Mouse (Mus musculus) forebrain, embryonic 11.5 days (tissue): ENCODE results near the gene Apoc2. TPM values are rescaled to one million over a fixed set of nuclear protein-coding genes. Genes with fewer than 3 reads are reported as not detected.

ENCODE experiments used
- ATAC-seq: fragments of 200-750 bp; cut with Nextera tagmentation; replicated peaks from 2 replicates; pipeline ENCODE4 v1.8.0; 2017; ENCODE audit warnings: moderate TSS enrichment; ENCODE audit not compliant: low FRiP score
- DNase-seq: peaks from one replicate; pipeline ENCODE4 v3.0.0-alpha.2; 2017; ENCODE audit warnings: low spot score
- H3K27ac ChIP-seq: fragments of 300-500 bp; sonication (generic); 2 replicates; pipeline ENCODE4 v1.5.1; 2014; ENCODE audit warnings: low read depth, low read length
- H3K27me3 ChIP-seq: fragments of 300-500 bp; sonication (generic); 2 replicates; pipeline ENCODE4 v1.6.1; 2014; ENCODE audit warnings: mild to moderate bottlenecking, low read length, mixed read lengths; ENCODE audit not compliant: control insufficient read depth, insufficient read depth
- H3K36me3 ChIP-seq: fragments of 300-500 bp; sonication (generic); 2 replicates; pipeline ENCODE4 v1.6.1; 2014; ENCODE audit warnings: mild to moderate bottlenecking, low read length, moderate library complexity, mixed read lengths; ENCODE audit not compliant: control insufficient read depth, insufficient read depth
- H3K4me1 ChIP-seq: fragments of 300-500 bp; sonication (generic); replicated peaks from 2 replicates; pipeline ENCODE4 v1.6.1; 2014; ENCODE audit warnings: low read length, mixed read lengths; ENCODE audit not compliant: control insufficient read depth, insufficient read depth
- H3K4me2 ChIP-seq: fragments of 300-500 bp; sonication (generic); 2 replicates; pipeline ENCODE4 v1.6.1; 2014; ENCODE audit warnings: low read depth, mild to moderate bottlenecking, low read length, moderate library complexity, mixed read lengths; ENCODE audit not compliant: severe bottlenecking
- H3K4me3 ChIP-seq: fragments of 300-500 bp; sonication (generic); 2 replicates; pipeline ENCODE4 v1.5.1; 2014; ENCODE audit warnings: low read depth, low read length
- H3K9ac ChIP-seq: fragments of 300-500 bp; sonication (generic); 2 replicates; pipeline ENCODE4 v1.6.1; 2014; ENCODE audit warnings: low read length
- H3K9me3 ChIP-seq: fragments of 300-500 bp; sonication (generic); 2 replicates; pipeline ENCODE4 v1.6.1; 2016; ENCODE audit warnings: low read length, mixed read lengths; ENCODE audit not compliant: control insufficient read depth
- WGBS: fragments of 180-500 bp; shearing (Covaris S2); extraction: QIAGEN DNeasy Blood & Tissue Kit; methylation state at CpG from one replicate; pipeline ENCODE4 v1.1.7; 2014; 5-methylcytosine and 5-hydroxymethylcytosine counted together
- polyA plus RNA-seq: library from polyadenylated mRNA; unstranded; fragments of >200 nt; fragmentation: Nextera tagmentation; extraction: Ambion mirVana; gene quantifications from 2 replicates; pipeline ENCODE4 v1.2.1, GENCODE M21; 2014

The Apoc2 gene
- polyA plus RNA-seq, 1 experiment from 2014 or later, result not detected

- Histone ChIP-seq H3K9ac (no peak overlapping the region), H3K9me3 (no peaks in the 10 kb centered on the region), H3K36me3 (no peaks in the 10 kb centered on the region), H3K27ac (no peak overlapping the region), H3K4me2 (no peak overlapping the region), H3K4me3 (no peak overlapping the region), H3K27me3 (no peaks in the 10 kb centered on the region), H3K4me1 (no peaks in the 10 kb centered on the region)
- WGBS, result 93% methylated on average over 3 of the region's 3 CpGs
- ATAC-seq (no peak), DNase-seq (no peak)
Measured at GRCm38 (mm10) chr7:19678901-19679300, 1.2 kb upstream of the Apoc2 start.

- H3K4me2 ChIP-seq, result no peak overlapping the region
- no peaks in the 10 kb centered on the region for H3K36me3 ChIP-seq
- H3K27ac ChIP-seq, result no peak overlapping the region
- no peak overlapping the region for H3K9ac ChIP-seq
- H3K4me1 ChIP-seq, result no peaks in the 10 kb centered on the region
- no peak for ATAC-seq
- WGBS, result 74% methylated on average over 1 of the region's 1 CpGs
- no peak for DNase-seq
- no peak overlapping the region for H3K4me3 ChIP-seq
- no peaks in the 10 kb centered on the region for H3K9me3 ChIP-seq
- no peaks in the 10 kb centered on the region for H3K27me3 ChIP-seq
Measured at GRCm38 (mm10) chr7:19676662-19677061, 1.1 kb downstream of the Apoc2 start.

DNA sequence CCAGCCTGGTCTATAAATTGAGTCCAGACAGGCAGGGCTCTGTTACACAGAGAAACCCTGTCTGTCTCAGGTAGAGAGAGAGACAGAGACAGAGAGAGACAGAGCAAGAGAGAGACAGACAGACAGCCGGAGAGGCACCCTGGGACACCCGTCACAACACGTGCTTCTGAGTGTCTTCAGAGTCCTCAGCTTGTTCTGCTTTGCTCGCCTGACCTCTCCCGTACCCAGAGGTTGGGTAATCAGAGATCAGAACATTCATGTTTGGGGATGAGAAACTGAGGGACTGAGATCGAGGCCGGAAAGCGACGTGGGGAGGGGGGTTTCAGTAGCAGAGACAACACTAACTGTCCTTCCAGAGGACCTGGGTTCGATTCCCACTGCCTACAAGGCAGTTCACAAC is 1.9 kb downstream of the Apoc2 start:
- Histone ChIP-seq H3K4me1 (no peaks in the 10 kb centered on the region), H3K36me3 (no peaks in the 10 kb centered on the region), H3K27ac (no peak overlapping the region), H3K9ac (no peak overlapping the region), H3K4me3 (no peak overlapping the region), H3K4me2 (no peak overlapping the region), H3K27me3 (no peaks in the 10 kb centered on the region), H3K9me3 (no peaks in the 10 kb centered on the region)
- DNase-seq, result no peak
- 87% methylated on average over 10 of the region's 10 CpGs for WGBS
- ATAC-seq, result no peak

DNA sequence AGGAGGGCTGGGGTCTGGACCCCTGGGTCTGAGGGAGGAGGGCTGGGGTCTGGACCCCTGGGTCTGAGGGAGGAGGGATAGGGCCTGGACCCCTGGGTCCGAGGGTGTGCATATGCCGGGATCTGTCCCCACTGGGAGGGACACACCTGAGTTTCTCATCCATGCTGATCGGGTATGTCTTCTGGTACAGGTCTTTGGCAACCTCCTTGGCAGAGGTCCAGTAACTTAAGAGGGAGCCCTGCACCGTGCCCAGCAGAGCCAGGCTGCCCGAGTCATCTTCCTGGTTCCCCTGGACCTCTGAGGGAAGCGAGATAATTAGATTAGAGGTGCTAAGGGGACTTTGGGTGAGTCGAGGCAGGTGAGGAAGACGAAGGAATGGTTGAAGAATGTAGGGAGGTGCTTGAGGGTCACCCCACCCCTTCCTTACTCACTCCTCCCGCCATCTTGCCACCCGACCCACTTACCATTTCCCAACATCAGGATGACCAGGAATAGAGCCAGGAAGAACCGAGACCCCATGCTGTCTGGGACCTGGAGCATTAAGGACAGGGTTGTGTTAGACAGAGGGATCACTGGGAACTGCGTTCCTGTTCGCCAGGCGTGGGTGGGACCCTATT is 4.5 kb downstream of the Apoc2 start:
- ATAC-seq (no peak), DNase-seq (no peak)
- no peak overlapping the region for H3K27ac ChIP-seq
- H3K4me2 ChIP-seq, result no peak overlapping the region
- no peak overlapping the region for H3K4me3 ChIP-seq
- no peaks in the 10 kb centered on the region for H3K9me3 ChIP-seq
- WGBS, result 70% methylated on average over 14 of the region's 14 CpGs
- no peaks in the 10 kb centered on the region for H3K4me1 ChIP-seq
- no peaks in the 10 kb centered on the region for H3K36me3 ChIP-seq
- H3K9ac ChIP-seq, result no peak overlapping the region
- no peaks in the 10 kb centered on the region for H3K27me3 ChIP-seq

DNA sequence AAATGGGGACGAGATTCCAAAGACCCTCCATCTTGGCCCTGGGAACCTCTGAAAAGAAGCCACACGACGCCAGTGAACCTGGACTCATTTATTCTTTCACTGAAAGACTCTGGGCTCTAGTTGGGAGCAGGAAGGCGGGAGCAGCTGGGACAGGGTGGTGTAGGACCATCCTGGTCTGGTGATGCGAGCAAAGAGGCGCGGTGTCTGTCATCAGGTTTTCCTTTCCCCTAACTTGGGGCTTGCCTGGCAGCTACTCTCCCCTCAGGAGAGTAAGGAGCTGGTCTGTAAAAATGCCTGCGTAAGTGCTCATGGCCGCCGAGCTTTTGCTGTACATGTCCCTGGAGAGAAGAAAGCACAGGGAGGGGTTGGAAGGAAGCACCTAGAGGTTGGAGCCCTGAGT is 6.2 kb downstream of the Apoc2 start:
- H3K27me3 ChIP-seq, result no peaks in the 10 kb centered on the region
- no peak overlapping the region for H3K27ac ChIP-seq
- DNase-seq, result no peak
- no peak overlapping the region for H3K4me3 ChIP-seq
- H3K4me1 ChIP-seq, result no peaks in the 10 kb centered on the region
- no peaks in the 10 kb centered on the region for H3K36me3 ChIP-seq
- H3K9me3 ChIP-seq, result no peaks in the 10 kb centered on the region
- no peak overlapping the region for H3K4me2 ChIP-seq
- H3K9ac ChIP-seq, result no peak overlapping the region
- 79% methylated on average over 10 of the region's 10 CpGs for WGBS
- ATAC-seq, result no peak

DNA sequence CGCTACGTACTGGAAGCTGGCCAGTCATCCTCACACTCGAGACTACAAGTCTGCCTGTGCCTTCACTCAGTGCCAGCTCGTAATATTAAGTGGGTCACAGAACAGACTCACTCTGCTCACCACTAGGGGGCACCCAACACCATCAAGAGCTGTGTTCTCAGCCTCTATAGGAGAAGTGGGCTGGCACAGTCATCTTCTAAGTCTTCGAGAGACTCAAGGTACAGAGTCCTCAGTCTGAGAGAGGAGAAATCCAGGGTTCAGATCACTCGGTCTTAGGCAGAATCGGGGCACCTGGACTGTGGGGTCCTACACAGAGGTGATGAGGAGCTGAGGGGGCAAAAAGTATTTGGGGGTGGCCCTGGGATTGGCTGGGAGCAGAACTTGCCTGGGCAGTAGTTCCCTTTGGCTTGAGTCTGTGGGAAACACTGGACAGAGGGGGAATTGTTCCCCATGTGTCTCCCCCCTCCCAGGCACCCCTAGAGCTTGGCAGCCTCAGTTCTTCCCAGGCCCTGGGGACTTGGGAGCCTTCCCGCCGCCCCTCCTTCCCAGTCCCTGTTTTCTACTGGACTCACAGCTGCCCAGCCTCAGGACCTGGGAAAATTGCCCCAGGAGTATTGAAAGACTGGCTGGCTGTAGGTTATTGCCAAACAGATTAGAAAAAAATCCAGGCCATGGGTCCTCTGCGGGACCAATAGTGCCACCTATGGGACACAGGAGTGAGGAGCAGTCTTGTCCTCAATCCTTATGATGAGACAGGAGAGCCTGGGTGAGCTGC is 8.6 kb downstream of the Apoc2 start:
- no peaks in the 10 kb centered on the region for H3K27me3 ChIP-seq
- no peak overlapping the region for H3K4me3 ChIP-seq
- DNase-seq, result peak; percentile 92
- ATAC-seq, result peak; percentile 73
- WGBS, result 10% methylated on average over 10 of the region's 10 CpGs
- peak overlapping the region; percentile 29; the same call in 1 of the 2 replicates for H3K4me2 ChIP-seq
- H3K27ac ChIP-seq, result no peak overlapping the region
- H3K36me3 ChIP-seq, result no peaks in the 10 kb centered on the region
- H3K9ac ChIP-seq, result peak overlapping the region; percentile 24; the same call in 1 of the 2 replicates
- H3K9me3 ChIP-seq, result no peaks in the 10 kb centered on the region
- 0 out of 2 replicates have a peak, but pooled peaks cover under 1% of the 10 kb centered on the region for H3K4me1 ChIP-seq

DNA sequence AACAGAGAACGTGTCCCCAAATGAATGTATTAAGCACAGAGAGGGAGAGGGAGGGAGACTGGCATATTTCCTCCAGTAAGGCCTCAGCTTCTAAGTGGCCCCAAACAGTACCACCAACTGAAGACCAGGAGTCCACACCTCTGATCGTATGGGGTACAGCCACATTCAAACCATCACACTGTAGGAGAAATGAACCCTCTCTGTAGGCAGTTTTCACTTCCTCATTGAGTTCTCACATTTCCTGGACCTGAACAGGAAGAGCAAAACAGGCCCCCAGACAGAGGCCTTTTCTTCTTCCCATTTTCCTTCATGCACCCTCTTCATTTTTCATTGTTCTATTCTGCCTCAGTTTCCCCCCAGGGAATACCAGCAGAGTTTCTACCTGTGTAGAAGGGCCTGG is 10.3 kb downstream of the Apoc2 start:
- no peak overlapping the region for H3K4me3 ChIP-seq
- H3K9me3 ChIP-seq, result no peaks in the 10 kb centered on the region
- no peak overlapping the region for H3K9ac ChIP-seq
- H3K36me3 ChIP-seq, result no peaks in the 10 kb centered on the region
- no peak overlapping the region for H3K27ac ChIP-seq
- DNase-seq, result no peak
- no peaks in the 10 kb centered on the region for H3K27me3 ChIP-seq
- no peak for ATAC-seq
- peaks cover 12% of the 10 kb centered on the region; the same call in 1 of the 2 replicates for H3K4me1 ChIP-seq
- H3K4me2 ChIP-seq, result no peak overlapping the region
- WGBS, result 73% methylated on average over 2 of the region's 2 CpGs

DNA sequence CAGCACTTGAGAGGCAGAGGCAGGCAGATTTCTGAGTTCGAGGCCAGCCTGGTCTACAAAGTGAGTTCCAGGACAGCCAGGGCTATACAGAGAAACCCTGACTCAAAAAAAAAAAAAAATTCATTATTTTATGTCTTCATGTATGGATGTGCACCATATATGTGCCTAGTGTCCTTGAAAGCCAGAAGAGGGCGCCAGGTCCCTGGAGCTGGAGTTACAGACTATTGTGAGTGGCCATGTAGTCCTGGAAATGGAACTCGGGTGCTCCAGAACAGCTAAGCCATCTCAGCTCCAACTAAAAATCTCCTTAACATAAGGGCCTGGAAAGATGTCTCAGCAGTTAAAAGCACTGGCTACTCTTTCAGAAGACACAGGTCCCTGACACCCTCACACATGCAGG is 11.0 kb downstream of the Apoc2 start:
- H3K9me3 ChIP-seq, result no peaks in the 10 kb centered on the region
- no peaks in the 10 kb centered on the region for H3K36me3 ChIP-seq
- no peak for ATAC-seq
- H3K4me3 ChIP-seq, result no peak overlapping the region
- 54% methylated on average over 3 of the region's 3 CpGs for WGBS
- H3K27me3 ChIP-seq, result no peaks in the 10 kb centered on the region
- no peak overlapping the region for H3K9ac ChIP-seq
- peaks cover 12% of the 10 kb centered on the region; the same call in 1 of the 2 replicates for H3K4me1 ChIP-seq
- H3K4me2 ChIP-seq, result no peak overlapping the region
- H3K27ac ChIP-seq, result no peak overlapping the region
- no peak for DNase-seq
